Mouse (Mus musculus) MEL (cell line): ENCODE measurements at regions not wholly inside any gene's neighbourhood (a gene's known extent, or its start where the extent isn't known, plus 50 kb on each side); places are given as distances from the start of the nearest gene placed in this dataset.

Experiments
- DNase-seq: peaks from one replicate; pipeline ENCODE4 v3.0.0; 2011; ENCODE audit warnings: low read depth, low spot score
- H3K27ac ChIP-seq: 2 replicates; pipeline ENCODE4 v1.5.1; 2012; ENCODE audit warnings: low read depth, mild to moderate bottlenecking, control low read depth, low read length, moderate library complexity; ENCODE audit not compliant: control insufficient read depth
- H3K27me3 ChIP-seq, 2 experiments: fragments of 150-350 bp in 1 of 2; sonication (generic) in 1 of 2; 2 replicates each; pipeline ENCODE4 v1.6.1; 2012; ENCODE audit warnings: low read length in 2 of 2, mild to moderate bottlenecking in 2 of 2, improper control_type of control experiment in 1 of 2, moderate library complexity in 1 of 2; ENCODE audit not compliant: insufficient read depth in 2 of 2, control insufficient read depth in 1 of 2
- H3K36me3 ChIP-seq, 2 experiments: 2 replicates each; pipeline ENCODE4 v1.6.1; 2012 to 2014; ENCODE audit warnings: low read length in 2 of 2, improper control_type of control experiment in 1 of 2, inconsistent platforms in 1 of 2, mild to moderate bottlenecking in 1 of 2; ENCODE audit not compliant: insufficient read depth in 2 of 2, control insufficient read depth in 1 of 2
- H3K4me1 ChIP-seq, 2 experiments: fragments of 150-350 bp in 1 of 2; sonication (generic) in 1 of 2; 2 replicates each; pipeline ENCODE4 v1.6.1; 2012; ENCODE audit warnings: low read length in 2 of 2, improper control_type of control experiment in 1 of 2, mild to moderate bottlenecking in 1 of 2; ENCODE audit not compliant: insufficient read depth in 2 of 2, control insufficient read depth in 1 of 2
- H3K4me3 ChIP-seq, 2 experiments: fragments of 150-350 bp in 1 of 2; sonication (generic) in 1 of 2; 2 replicates each; pipeline ENCODE4 v1.5.1; 2012; ENCODE audit warnings: low read depth in 2 of 2, low read length in 2 of 2, mild to moderate bottlenecking in 2 of 2, moderate library complexity in 2 of 2, control low read depth in 1 of 2, improper control_type of control experiment in 1 of 2; ENCODE audit not compliant: control insufficient read depth in 1 of 2, insufficient read depth in 1 of 2
- H3K79me2 ChIP-seq: 2 replicates; pipeline ENCODE4 v1.6.1; 2012; ENCODE audit warnings: mild to moderate bottlenecking, low read length, moderate library complexity; ENCODE audit not compliant: control insufficient read depth, poor library complexity, insufficient read depth
- H3K9ac ChIP-seq: 2 replicates; pipeline ENCODE4 v1.6.1; 2012; ENCODE audit warnings: low read depth, mild to moderate bottlenecking, control low read depth, low read length, moderate library complexity; ENCODE audit not compliant: control insufficient read depth, poor library complexity, severe bottlenecking
- H3K9me3 ChIP-seq: fragments of 150-350 bp; sonication (generic); replicated peaks from 2 replicates; pipeline ENCODE4 v1.6.1; 2012; ENCODE audit warnings: mild to moderate bottlenecking, low read length, improper control_type of control experiment, moderate library complexity; ENCODE audit not compliant: insufficient read depth
- CHD1 ChIP-seq: IDR thresholded peaks from 2 replicates; pipeline ENCODE4 v1.6.1; 2012; ENCODE audit warnings: low read depth, mild to moderate bottlenecking, inconsistent platforms, low read length, improper control_type of control experiment
- CTCF ChIP-seq, 3 experiments: IDR thresholded peaks in 2 of 3; conservative IDR thresholded peaks in 1 of 3; 2 replicates each; pipeline ENCODE4 v1.5.1; 2011 to 2012; ENCODE audit warnings: low read length in 3 of 3, low read depth in 2 of 3, mild to moderate bottlenecking in 2 of 3, improper control_type of control experiment in 1 of 3, inconsistent platforms in 1 of 3, mixed read lengths in 1 of 3, moderate library complexity in 1 of 3; ENCODE audit not compliant: control insufficient read depth in 1 of 3, insufficient read depth in 1 of 3, poor library complexity in 1 of 3, severe bottlenecking in 1 of 3
- E2F4 ChIP-seq: IDR thresholded peaks from 2 replicates; pipeline ENCODE4 v1.6.1; 2011; ENCODE audit warnings: low read depth, low read length, improper control_type of control experiment, borderline replicate concordance
- EP300 ChIP-seq, 2 experiments: IDR thresholded peaks; 2 replicates each; pipeline ENCODE4 v1.6.1; 2011; ENCODE audit warnings: improper control_type of control experiment in 2 of 2, low read length in 2 of 2, low read depth in 1 of 2, mild to moderate bottlenecking in 1 of 2
- MXI1 ChIP-seq: IDR thresholded peaks from 2 replicates; pipeline ENCODE4 v1.6.1; 2011; ENCODE audit warnings: mild to moderate bottlenecking, low read depth, low read length, improper control_type of control experiment
- MYB ChIP-seq: IDR thresholded peaks from 2 replicates; pipeline ENCODE4 v1.6.1; 2011; ENCODE audit warnings: mild to moderate bottlenecking, low read depth, low read length, improper control_type of control experiment
- MYC ChIP-seq: IDR thresholded peaks from 2 replicates; pipeline ENCODE4 v1.6.1; 2011; ENCODE audit warnings: low read depth, mild to moderate bottlenecking, low read length, improper control_type of control experiment, moderate library complexity
- NRF1 ChIP-seq: IDR thresholded peaks from 2 replicates; pipeline ENCODE4 v1.6.1; 2014; ENCODE audit warnings: low read depth, mild to moderate bottlenecking, inconsistent platforms, low read length, improper control_type of control experiment, moderate library complexity; ENCODE audit not compliant: poor library complexity, insufficient read depth, severe bottlenecking
- POLR2A ChIP-seq, 2 experiments: IDR thresholded peaks; 2 replicates each; pipeline ENCODE4 v1.6.1; 2011 to 2012; ENCODE audit warnings: low read length in 2 of 2, mild to moderate bottlenecking in 2 of 2, control low read depth in 1 of 2, improper control_type of control experiment in 1 of 2, low read depth in 1 of 2, moderate library complexity in 1 of 2; ENCODE audit not compliant: control insufficient read depth in 1 of 2, insufficient read depth in 1 of 2, poor library complexity in 1 of 2
- POLR2AphosphoS5 ChIP-seq: IDR thresholded peaks from 2 replicates; pipeline ENCODE4 v1.6.1; 2012; ENCODE audit warnings: low read depth, borderline replicate concordance, mild to moderate bottlenecking, inconsistent platforms, low read length, moderate library complexity, mixed read lengths
- RAD21 ChIP-seq: IDR thresholded peaks from 2 replicates; pipeline ENCODE4 v1.6.1; 2011; ENCODE audit warnings: mild to moderate bottlenecking, low read depth, low read length, improper control_type of control experiment
- RCOR1 ChIP-seq: IDR thresholded peaks from 2 replicates; pipeline ENCODE4 v1.6.1; 2012; ENCODE audit warnings: low read depth, mild to moderate bottlenecking, inconsistent platforms, low read length, improper control_type of control experiment
- SIN3A ChIP-seq: IDR thresholded peaks from 2 replicates; pipeline ENCODE4 v1.6.1; 2012; ENCODE audit warnings: low read length, improper control_type of control experiment, inconsistent platforms
- TAL1 ChIP-seq: IDR thresholded peaks from 2 replicates; pipeline ENCODE4 v1.6.1; 2012; ENCODE audit warnings: mild to moderate bottlenecking, inconsistent platforms, low read length, moderate library complexity, mixed read lengths
- TBP ChIP-seq: IDR thresholded peaks from 2 replicates; pipeline ENCODE4 v1.8.0; 2011; ENCODE audit warnings: low read depth, low read length, improper control_type of control experiment
- UBTF ChIP-seq: IDR thresholded peaks from 2 replicates; pipeline ENCODE4 v1.6.1; 2012; ENCODE audit warnings: low read depth, mild to moderate bottlenecking, inconsistent platforms, low read length, improper control_type of control experiment, moderate library complexity, borderline replicate concordance; ENCODE audit not compliant: insufficient read depth
- USF2 ChIP-seq, 2 experiments: IDR thresholded peaks; 2 replicates each; pipeline ENCODE4 v1.6.1; 2011 to 2012; ENCODE audit warnings: improper control_type of control experiment in 2 of 2, low read length in 2 of 2, borderline replicate concordance in 1 of 2, inconsistent platforms in 1 of 2, low read depth in 1 of 2, mild to moderate bottlenecking in 1 of 2; ENCODE audit not compliant: insufficient read depth in 1 of 2

DNA sequence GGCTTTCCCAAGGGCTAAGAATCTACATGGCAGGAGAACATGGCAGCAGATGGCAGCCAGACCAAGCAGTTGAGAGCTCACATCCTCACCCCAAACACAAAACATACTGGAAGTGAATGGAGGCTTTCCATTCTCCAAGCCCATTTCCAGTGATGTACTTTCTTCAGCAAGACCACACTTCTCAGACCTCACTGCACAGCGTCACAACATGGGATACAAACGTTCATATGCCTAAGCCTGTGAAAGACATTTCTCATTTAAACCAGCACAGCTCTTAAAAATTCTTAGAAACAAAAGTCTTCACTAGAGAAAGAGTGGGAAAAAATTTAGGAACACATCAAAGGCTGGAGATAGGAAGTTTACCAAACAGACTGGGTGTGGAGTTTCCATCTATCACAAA is 183.9 kb upstream of the Sfrp2 start:
- DNase-seq = no peak
- Histone ChIP-seq H3K27me3 (no peaks in the 10 kb centered on the region), H3K9ac (no peak overlapping the region), H3K27ac (no peak overlapping the region), H3K36me3 (no peaks in the 10 kb centered on the region), H3K4me3 (no peak overlapping the region), H3K9me3 (no peaks in the 10 kb centered on the region), H3K4me1 (no peaks in the 10 kb centered on the region), H3K79me2 (no peaks in the 10 kb centered on the region)
- TF ChIP-seq SIN3A (no peak), CHD1 (no peak), RCOR1 (no peak), MYC (no peak), E2F4 (no peak), MYB (no peak), TAL1 (no peak)

DNA sequence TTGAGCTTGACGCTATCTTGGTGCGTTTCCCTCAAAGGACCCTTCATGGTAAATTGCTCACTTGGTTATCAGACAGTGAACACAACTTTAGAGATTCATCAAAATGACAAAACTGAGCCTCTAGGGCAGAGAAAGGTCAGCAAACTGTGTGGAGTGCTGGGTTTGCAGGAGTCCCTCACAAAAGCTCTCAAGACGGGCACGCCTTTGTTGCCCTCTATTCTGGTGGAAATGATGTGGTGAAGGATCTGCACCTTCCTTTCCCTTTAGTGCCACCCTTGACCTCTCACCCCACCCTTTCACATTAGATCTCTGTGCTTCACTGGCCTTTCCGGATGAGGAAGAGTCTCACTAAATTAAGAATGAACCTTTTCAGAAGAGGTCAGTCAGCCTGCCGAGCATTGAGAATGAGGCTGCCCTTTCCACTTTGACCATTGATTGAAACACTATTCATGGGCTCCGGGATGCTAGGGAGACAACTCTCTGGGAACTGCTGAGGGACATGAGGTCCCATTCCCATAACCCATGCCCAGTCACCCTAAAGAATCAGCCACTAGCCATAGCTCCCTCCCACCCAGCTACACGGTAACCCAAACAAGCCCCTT is 182.9 kb upstream of the Sfrp2 start:
- TF ChIP-seq RAD21 = no peak
- no peak for TF ChIP-seq NRF1
- TF ChIP-seq USF2 (IDR thresholded peaks at IDR 0.05; ENCODE audit: borderline replicate concordance in 1 of 2, insufficient read depth in 1 of 2, low read depth in 1 of 2, low read length in 2 of 2) = no peak
- no peak for TF ChIP-seq POLR2AphosphoS5
- no peak for TF ChIP-seq POLR2A (IDR thresholded peaks at IDR 0.05; ENCODE audit: control insufficient read depth in 1 of 2, insufficient read depth in 1 of 2, low read depth in 1 of 2, low read length in 2 of 2, poor library complexity in 1 of 2)
- no peak for TF ChIP-seq CHD1
- no peak for TF ChIP-seq TBP
- TF ChIP-seq EP300 (IDR thresholded peaks at IDR 0.05; ENCODE audit: low read depth in 1 of 2, low read length in 2 of 2) = no peak
- no peak for TF ChIP-seq CTCF (IDR thresholded peaks at IDR 0.05 in 2 of 3, conservative IDR thresholded peaks at IDR 0.05 in 1 of 3; ENCODE audit: control insufficient read depth in 1 of 3, insufficient read depth in 1 of 3, low read depth in 2 of 3, low read length in 3 of 3, poor library complexity in 1 of 3, severe bottlenecking in 1 of 3)
- TF ChIP-seq MYC = no peak
- no peak for TF ChIP-seq MXI1
- no peak for TF ChIP-seq UBTF
- TF ChIP-seq, all 39 proteins: peak for 0
- H3K36me3 ChIP-seq = no peaks in the 10 kb centered on the region
- H3K79me2 ChIP-seq = no peaks in the 10 kb centered on the region
- H3K9ac ChIP-seq = no peak overlapping the region
- no peak for DNase-seq
- H3K4me3 ChIP-seq = no peak overlapping the region
- no peaks in the 10 kb centered on the region for H3K9me3 ChIP-seq
- no peak overlapping the region for H3K27ac ChIP-seq
- no peaks in the 10 kb centered on the region for H3K27me3 ChIP-seq
- H3K4me1 ChIP-seq = no peaks in the 10 kb centered on the region
